Mouse (Mus musculus) gastrocnemius, postnatal 4 days (tissue): ENCODE results near the gene Dennd2a. TPM values are rescaled to one million over a fixed set of nuclear protein-coding genes. Genes with fewer than 3 reads are reported as not detected.
"Not testable (repeated sequence)": the region's sequence is repeated elsewhere in the genome, so short reads cannot be mapped to it uniquely, and the experiment has no call there.

ENCODE experiments used
- DNase-seq, 2 experiments: peaks; one replicate each; pipeline ENCODE4 v3.0.0; 2021 to 2022; ENCODE audit warnings: low spot score in 2 of 2, mixed read lengths in 2 of 2
- total RNA-seq, 2 experiments: library from RNA; stranded (reverse); gene quantifications; 2 replicates each; pipeline ENCODE4 v1.2.3; 2021

Dennd2a gene
- total RNA-seq, 2 experiments from 2014 or later = 32.5 to 34.9 TPM

DNA sequence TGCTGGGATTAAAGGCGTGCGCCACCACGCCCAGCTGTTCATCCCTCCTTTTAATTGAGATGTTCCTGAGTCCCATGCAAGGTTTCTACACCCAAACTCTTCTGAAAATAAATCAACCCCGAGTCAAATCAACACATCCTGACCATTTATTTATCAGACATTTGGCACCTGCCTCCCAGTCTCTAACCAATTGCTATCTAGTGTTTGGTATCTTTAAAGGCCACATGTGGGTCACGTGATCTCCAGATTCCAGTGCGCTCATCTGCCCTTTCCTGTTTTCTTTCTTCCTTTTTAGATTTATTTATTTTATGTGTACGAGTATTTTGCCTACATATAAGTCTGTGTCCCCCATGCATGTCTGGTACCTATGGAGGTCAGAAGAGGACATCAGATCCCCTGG is 134.0 kb downstream of the Dennd2a start:
- no peak for DNase-seq

- no peak for DNase-seq
Observed at GRCm38 (mm10) chr6:39423130-39423551, 134.5 kb downstream of the Dennd2a start.

DNA sequence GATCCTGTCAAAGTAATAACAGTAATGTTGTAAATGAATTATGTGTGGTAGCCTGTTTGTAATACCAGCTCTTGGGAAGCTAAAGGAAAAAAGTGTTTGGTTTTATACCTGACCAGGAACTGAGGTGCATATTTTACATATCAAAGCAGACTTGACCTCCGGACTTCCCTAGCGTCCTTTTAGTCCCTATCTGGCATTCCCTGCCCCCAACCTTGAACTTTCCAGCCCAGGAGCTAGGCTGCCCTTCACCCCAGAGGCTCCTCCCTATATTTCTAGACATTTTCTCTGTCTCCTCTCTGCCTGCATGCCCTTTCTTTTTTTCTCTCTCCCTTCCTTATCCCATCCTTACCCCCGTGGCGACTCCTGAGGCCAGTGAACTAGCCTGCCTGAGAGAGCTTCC is 136.8 kb downstream of the Dennd2a start:
- no peak for DNase-seq

DNA sequence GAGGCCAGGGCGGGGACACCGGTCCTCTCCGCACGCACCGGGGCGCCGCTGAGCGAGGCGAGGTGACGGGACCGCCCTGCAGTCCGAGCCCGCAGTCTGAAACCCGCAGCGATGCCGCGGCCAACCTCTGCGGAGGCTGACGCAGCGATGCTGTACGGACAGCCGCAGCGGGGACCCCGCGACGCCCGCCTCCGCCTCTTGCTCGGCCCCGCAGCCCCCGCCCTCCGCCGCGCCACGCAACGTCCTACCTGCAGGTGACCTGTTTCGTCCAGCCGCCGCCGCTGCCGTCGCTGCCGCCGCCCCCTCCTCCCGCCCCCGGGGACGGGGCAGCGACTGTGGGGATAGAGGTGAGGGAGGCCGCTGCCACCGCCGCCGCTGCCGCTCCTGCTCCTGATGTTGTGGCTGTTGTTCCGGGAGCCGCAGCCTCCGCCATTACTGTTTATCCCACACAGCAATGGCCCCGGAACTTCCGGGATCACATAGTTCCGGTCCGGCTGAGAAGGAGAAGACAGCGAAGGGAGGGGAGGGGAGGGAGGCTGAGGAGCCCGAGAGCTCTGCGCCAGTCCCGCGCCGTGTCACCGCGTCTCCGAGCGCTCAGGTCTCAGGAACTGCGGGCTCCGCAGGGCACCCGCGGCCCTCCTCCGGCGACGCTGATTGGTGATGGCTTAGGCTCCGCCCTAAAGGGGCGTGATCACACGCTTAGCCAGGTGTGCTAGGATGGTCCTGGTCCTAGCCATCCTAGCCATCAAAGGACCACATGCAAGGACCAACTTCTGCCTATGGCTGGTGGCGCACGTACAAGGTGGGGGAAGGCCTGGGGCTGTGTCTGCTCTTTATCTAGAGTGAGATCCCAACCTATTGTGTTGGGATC is 137.6 kb downstream of the Dennd2a start, which contains the start of gene Mkrn1:
Gene Mkrn1, minus strand, starts transcription at position 612 of the 871 bp plus-strand sequence.
- peak; percentile 40 to 69 for DNase-seq

DNA sequence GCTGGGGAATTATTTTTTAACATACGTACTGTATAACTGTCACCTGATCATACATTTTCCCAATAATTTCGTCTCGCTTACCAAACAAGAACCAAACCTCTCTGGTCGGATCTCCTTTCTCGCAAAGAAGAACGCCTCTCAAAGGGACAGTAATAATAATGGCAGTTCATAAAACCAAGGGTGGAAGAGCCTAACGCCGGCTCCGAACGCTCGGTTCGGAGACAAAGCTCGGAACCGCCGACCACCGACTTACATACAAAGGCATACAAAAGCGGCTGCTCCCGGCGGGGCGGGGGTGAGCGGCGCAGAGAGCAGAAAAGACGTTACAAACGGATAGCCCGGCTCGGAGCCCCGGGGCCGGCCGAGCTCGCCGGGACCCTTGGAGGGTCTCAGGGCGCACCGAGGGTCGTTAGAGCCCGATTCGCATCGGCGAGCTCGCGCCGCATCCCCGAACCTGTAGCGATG is 138.2 kb downstream of the Dennd2a start:
- DNase-seq = peak; percentile 21 to 33

- not testable (repeated sequence) for DNase-seq
Observed at GRCm38 (mm10) chr6:39416654-39417053, 141.0 kb downstream of the Dennd2a start.

- DNase-seq = peak; percentile 29 to 58
Observed at GRCm38 (mm10) chr6:39415762-39416161, 141.9 kb downstream of the Dennd2a start.

DNA sequence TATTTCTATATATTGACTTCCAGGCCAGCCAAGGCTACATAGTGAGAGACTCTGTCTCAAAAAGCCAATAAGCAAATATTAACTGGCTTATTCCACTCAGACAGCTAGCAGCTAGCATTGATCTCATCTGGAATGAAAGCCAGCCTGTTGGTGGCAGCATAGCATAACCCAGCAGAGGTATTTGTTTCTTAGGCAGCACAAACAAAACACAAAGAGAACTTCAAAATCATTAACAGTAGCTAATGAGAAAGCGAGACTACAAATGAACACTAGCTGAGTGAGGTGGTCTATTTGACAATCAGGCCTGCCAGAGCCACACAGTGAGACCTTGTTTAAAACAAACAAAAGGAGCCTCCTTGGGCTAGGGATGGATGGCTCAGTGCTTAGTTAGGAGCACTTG is 143.6 kb downstream of the Dennd2a start:
- no peak for DNase-seq

Other genes with a start within 250 kb of the Dennd2a start
- gene Slc37a3, start 180.2 kb downstream of the Dennd2a start, total RNA-seq = 10 to 100 TPM; 36.9 to 39.4 TPM
- under 1 TPM in 1 of 2 experiments, not detected in 1; 0.22 TPM for gene Rab19, start 176.7 kb downstream of the Dennd2a start, total RNA-seq
- 10 to 100 TPM; 20.9 to 26.1 TPM for gene Mkrn1, start 137.4 kb downstream of the Dennd2a start, total RNA-seq
- 10 to 100 TPM; 15.9 to 18.3 TPM for gene Adck2, start 16.0 kb upstream of the Dennd2a start, total RNA-seq
- not detected for gene Gm42420, start 27.9 kb upstream of the Dennd2a start, total RNA-seq
- gene Ndufb2, start 34.7 kb upstream of the Dennd2a start, total RNA-seq = 100 to 1,000 TPM; 194 to 203 TPM
- 10 to 100 TPM; 17.8 to 18.1 TPM for gene Braf, start 167.6 kb upstream of the Dennd2a start, total RNA-seq